Mouse (Mus musculus) brain, adult 10 weeks (tissue): ENCODE results near the gene Gm20388. TPM values are rescaled to one million over a fixed set of nuclear protein-coding genes. Genes with fewer than 3 reads are reported as not detected.

ENCODE experiments used
- polyA plus RNA-seq: library from polyadenylated mRNA; stranded (reverse); fragments of 350-450 nt; fragmentation: Illumina TruSeq; extraction: RNeasy Lipid Tissue Mini Kit (QIAGEN cat#74804); gene quantifications from one replicate; pipeline ENCODE4 v1.2.3, GENCODE M21; 2015; ENCODE audit warnings: low read depth, low replicate concordance

Gene Gm20388
- polyA plus RNA-seq, 1 experiment from 2014 or later, result 14.6 TPM

GRCm38 (mm10) chr8:123101735-123102685, 3191.4 kb downstream of the Gm20388 start, which contains the start of gene Rpl13:
Gene Rpl13 (plus strand): TSS chr8:123102350.

DNA sequence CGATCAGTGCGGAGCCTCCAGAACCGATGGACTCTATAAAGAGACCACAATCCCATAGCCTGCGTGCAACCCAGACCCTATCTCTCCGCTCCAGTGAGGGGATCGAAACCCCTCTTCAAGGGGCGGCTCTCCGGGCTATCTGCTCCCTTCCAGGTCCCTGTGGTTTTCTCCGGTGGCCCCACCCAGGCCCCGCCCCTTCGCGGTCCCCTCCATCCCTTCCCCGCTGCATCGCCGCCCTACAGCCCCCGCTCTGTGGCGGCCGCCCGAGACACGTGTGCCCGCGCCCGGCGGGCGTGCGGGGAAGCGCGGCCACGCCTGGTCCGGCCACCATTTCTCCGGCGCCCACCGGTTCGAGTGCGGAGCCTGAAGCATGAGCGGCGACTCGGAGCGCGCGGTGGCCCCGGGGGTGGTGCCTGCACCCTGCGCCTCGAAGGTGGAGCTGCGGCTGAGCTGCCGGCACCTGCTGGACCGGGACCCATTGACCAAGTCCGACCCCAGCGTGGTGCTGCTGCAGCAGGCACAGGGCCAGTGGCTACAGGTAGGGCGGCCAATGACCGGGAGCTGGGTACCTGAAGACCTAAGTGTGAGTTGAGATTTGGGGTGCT, 3206.6 kb downstream of the Gm20388 start, which contains the start of gene Cpne7:
Cpne7 (plus strand) TSS at position 248 of the 605 bp plus-strand sequence.

GRCm38 (mm10) chr8:123157888-123158465, 3247.3 kb downstream of the Gm20388 start, which contains the start of gene Sult5a1:
Gene Sult5a1 (minus strand): TSS chr8:123158315.

GRCm38 (mm10) chr8:123185566-123186409, 3275.1 kb downstream of the Gm20388 start, which contains the start of gene Dpep1:
Gene Dpep1 (plus strand): TSS chr8:123186242.

GRCm38 (mm10) chr8:123212321-123213117, 3301.9 kb downstream of the Gm20388 start, which contains the start of the genes Chmp1a and Spata33:
Gene Chmp1a (minus strand): TSS chr8:123212763.
Gene Spata33 (plus strand): TSS chr8:123212832.

GRCm38 (mm10) chr8:123224278-123225266, 3313.9 kb downstream of the Gm20388 start, which contains the start of gene Cdk10:
Gene Cdk10 (plus strand): TSS chr8:123224842.

GRCm38 (mm10) chr8:123235520-123236497, 3325.2 kb downstream of the Gm20388 start, which contains the start of gene Spata2l:
Gene Spata2l (minus strand): TSS chr8:123236233.

DNA sequence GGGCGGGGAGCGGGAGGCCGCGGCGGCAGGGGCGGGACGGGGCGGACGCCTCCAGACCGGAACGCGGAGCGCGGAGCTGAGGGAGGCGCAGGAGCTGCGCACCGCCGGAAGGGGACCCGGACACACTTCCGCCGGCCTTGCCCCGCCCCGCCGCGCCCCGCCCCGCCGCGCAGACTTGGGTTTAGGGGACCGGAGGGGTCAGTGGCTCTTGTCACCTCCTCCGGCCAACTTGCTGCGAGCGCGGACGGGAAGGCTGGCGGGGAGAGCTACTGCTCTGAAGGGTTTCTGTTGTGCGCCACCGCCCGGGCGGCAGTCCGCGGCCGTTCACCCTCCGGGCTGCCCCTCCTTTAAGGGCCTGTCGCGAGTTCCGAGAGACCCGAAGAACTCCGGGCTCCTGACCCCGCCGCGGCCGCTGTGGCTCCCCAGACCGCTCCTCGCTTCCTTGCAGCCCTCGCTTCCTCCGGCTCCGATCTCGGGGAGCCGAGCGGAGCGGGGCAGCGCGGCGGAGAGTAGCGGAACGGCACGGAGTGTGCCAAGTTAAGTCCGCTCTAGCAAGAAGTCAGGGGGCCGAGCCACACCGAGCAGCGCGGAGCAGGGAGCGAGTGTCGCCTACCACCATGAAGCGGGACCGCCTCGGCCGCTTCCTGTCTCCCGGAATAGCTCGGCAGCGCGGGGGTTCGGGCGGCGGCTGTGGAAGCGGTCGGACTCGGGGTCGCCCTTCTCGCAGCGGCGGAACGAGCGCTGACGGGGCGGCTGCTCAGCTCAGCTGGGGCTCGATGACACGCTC, 3343.7 kb downstream of the Gm20388 start, which contains the start of the genes Zfp276 and Vps9d1:
Zfp276 (plus strand) TSS at position 97 of the 787 bp plus-strand sequence.
Vps9d1 (minus strand) TSS at position 250 of the 787 bp plus-strand sequence.

GRCm38 (mm10) chr8:123318467-123318911, 3407.8 kb downstream of the Gm20388 start, which contains the start of gene Fanca:
Gene Fanca (minus strand): TSS chr8:123318576.

GRCm38 (mm10) chr8:123332262-123333090, 3421.8 kb downstream of the Gm20388 start, which contains the start of gene Spire2:
Gene Spire2 (plus strand): TSS chr8:123332713.

DNA sequence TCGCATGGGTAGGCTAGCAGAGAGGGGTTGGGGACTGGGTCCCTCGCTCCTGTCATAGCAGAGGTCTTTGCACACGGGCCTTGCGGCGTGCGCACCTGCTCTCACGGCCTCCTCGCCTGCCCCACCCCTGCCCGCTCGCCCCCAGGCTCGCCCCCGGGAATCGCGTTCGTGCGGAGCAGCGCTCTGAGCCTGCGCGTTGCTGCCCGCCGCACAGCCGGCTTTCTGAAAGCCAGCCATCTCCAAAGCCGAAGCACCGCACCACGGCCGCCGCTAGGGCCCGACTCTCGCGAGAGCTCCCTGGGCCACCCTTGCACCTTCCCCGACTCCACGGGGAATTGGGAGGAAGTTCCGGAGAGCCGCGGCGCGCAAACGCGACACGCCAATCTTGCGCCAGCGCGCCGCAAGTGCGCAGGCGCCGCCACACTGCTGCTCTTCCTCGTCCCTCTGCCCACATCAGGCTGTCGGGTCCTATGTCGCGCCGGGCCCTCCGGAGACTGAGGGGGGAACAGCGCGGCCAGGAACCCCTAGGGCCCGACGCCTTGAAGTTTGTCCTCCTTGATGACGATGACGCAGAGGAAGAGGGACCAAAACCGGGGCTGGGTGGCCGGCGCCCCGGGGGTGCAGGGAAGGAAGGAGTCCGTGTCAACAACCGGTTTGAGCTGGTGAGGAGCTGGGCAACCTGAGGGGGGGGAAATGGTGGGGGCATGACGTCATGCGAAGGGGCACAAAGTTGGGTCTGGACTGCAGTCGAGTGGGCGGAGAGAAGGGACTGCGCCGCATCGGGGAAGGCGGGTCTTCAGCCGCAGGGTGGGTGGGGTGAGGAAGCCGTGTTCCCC, 3463.0 kb downstream of the Gm20388 start, which contains the start of gene Tcf25:
Tcf25 (plus strand) TSS at position 351 of the 836 bp plus-strand sequence.

GRCm38 (mm10) chr8:123406786-123407185, 3496.1 kb downstream of the Gm20388 start, which contains the start of gene Mc1r:
Gene Mc1r (plus strand): TSS chr8:123407107.

DNA sequence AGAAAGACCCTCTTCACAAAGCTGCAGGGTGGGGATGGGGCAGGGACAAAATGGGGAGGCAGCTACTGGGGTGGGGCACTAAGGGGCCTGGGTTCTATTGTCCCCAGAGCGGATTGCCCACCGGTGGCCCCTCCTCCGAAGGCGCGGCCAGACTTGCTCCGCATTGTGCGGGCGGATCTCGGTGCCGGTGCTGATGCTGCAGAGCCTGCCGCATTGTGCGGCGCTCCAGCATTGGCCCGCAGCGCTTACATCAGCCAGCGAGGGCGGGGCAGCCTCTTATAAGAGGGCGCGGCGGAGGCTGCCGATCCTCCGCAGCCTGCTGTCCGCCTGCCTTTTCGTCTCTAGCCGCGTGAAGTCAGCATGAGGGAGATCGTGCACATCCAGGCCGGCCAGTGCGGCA, 3500.6 kb downstream of the Gm20388 start, which contains the start of gene Tubb3:
Tubb3 (plus strand) TSS at position 179 of the 400 bp plus-strand sequence.

GRCm38 (mm10) chr8:123423441-123423840, 3512.8 kb downstream of the Gm20388 start, which contains the start of gene Def8:
Gene Def8 (plus strand): TSS chr8:123423527.

